Mouse (Mus musculus) embryo, embryonic 11.5 days (tissue): Measurements from ENCODE around the gene Cdkn2c.
A peak's percentile ranks its signal among the peaks of the same experiment; 100 is the strongest.
"Not testable (repeated sequence)": the region's sequence is repeated elsewhere in the genome, so short reads cannot be mapped to it uniquely, and the experiment has no call there.

Experiments used
- DNase-seq: peaks from one replicate; pipeline ENCODE4 v3.0.0-alpha.2; 2012; ENCODE audit warnings: low read depth, low spot score

Cdkn2c gene

DNA sequence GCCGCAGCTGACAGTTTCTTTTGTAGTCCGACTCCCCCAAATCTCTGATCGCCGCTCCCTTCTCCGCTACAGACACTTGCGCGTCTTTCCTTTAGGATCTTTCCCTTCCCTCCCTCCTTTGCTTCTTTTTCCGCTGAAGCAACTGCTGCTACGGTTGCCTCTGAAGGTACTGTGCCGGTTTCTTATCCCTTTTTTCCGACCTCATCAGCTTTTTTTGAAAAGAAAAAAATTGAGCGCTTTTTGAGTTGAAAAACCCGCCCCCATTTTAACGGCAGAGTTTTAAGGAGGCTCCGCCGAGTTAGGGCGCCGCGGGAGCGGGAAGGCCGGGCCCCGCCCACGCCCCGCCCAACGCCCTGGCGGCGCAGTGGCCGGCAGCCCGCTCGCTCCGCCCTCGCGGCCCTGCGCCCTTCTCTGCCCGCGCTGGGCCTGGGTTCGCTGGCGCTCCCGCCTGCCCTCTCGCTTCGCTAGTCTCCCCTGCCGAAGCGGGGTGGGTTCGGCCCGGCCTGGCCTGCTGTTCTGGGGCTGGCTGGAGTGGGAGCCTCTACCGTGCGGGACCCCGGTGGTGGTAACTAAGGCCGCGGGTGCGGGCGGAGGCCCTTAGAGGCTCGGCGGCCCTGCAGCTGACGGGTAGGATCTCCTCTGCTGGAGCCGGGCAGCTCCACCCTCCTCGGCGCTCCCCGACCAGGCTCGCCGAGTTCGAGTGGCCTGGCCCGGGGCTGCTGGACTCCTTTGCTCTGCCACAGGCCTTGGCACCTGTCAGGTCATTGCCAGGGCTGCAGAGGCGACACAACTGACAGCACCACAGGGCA is at the start of gene Cdkn2c:
Gene Cdkn2c, minus strand, starts transcription at position 729 of the 809 bp plus-strand sequence.
- peak; percentile 75 for DNase-seq

GRCm38 (mm10) chr4:109705349-109705748 is 38.4 kb upstream of the Cdkn2c start:
- DNase-seq: no peak

DNA sequence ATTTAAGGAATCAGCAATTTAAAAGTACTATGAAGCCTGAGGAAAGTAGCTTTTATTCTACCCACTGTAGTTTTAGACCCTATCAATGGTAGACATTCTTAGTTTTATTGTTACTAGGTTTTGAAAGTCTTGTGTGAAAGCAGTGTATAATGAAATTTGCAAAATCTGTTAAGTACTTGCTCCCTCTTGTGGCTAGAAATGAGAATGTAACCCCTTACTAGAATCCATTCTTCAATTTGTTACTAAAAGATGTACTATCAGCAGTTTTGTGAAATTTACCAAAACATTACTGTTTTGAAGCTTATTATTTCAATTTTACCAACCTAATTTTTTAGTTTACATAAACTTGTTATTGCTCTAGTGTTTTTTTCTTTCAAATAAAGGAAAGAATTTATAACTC is 36.6 kb upstream of the Cdkn2c start:
- DNase-seq: peak; percentile 20

- not testable (repeated sequence) for DNase-seq
These were observed 33.7 kb upstream of the Cdkn2c start for GRCm38 (mm10) chr4:109700727-109701126.

DNA sequence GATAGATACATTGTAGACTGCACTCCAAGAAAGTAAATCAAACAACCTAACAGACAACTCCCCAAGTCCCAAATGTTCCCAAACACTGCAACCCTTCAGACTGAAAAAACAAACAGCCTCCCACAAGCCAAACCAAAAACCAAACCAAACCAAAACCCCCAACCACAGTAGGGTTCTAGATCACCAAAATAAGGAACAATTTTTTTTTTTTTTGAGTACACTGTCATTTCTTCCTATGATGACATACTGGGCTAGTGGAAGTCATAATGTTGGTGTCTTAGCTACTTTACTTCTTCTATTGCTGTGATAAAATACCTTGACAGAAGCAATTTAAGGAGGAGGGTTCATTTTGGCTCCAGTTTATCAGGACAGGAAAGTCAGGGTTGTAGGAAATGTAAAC is 25.7 kb upstream of the Cdkn2c start:
- DNase-seq: no peak

- DNase-seq: no peak
These were observed 16.6 kb upstream of the Cdkn2c start for GRCm38 (mm10) chr4:109683561-109683960.

DNA sequence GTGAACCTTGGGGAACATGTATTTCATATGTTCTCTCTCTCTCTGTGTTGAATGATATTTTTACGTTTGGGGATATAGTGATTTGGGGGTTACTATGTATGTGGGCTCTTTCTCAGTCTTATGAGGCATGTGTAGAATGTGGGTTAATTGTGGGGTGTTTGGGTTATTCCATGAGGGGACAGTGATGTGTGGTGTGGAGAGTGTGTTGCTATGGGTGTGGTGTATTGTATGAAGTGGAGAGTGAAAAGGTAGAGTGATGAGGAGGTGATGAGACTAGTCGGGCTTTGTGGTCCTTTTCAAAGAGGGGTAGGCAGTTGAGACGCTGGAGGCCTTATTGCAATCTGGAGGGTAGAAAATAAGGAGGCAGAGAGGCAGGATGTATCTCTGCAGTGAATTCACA is 10.2 kb upstream of the Cdkn2c start:
- no peak for DNase-seq

DNA sequence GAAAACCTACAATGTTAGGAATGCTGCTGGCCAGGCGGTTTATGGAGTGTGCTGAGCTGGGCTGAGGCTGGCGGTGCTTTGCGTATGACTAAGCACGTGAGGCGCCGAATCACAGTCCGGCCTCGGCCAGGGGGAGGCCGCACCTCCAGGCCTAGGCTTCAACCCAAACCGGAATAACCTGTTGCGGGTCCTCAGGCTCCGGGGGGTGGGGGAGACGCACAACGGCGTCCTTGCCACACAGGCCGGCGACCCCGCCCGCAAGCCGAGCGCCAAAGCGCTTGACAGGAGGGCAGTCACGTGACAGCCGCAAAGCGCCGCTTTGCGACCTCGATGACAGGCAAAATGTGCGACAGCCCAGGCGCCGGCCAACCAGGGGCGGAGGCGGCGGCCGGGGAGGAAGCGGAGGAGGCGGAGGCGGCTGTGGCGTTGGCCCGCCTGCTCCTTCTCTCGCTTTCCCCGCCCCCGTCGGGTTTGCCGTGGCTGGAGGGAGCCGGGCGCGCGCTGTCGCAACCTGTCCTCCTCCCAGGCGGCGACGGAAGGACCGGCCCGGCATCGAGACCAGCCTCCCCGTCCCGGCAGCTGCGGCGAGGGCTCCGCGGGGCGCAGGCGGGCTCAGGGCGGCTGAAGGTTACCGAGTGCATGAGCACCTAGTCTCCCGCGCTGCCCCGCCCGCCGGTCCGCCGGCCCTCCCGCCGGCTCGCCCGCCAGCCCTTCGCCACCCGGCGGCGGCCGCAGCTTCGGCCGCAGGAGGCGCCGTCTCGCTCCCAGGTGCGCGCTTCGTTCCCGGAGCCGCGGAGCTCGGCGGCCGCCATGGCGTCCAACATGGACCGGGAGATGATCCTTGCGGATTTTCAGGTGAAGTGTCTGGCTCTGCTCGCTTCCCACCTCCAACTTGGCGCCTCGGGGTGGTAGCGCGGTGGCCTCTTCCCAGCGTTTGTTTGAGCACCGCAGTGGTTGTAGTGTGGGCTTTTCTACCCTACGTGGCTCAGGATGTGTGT is 9.5 kb upstream of the Cdkn2c start, which contains the start of gene Faf1:
Gene Faf1, plus strand, starts transcription at position 371 of the 998 bp plus-strand sequence.
- peak; percentile 94 for DNase-seq

DNA sequence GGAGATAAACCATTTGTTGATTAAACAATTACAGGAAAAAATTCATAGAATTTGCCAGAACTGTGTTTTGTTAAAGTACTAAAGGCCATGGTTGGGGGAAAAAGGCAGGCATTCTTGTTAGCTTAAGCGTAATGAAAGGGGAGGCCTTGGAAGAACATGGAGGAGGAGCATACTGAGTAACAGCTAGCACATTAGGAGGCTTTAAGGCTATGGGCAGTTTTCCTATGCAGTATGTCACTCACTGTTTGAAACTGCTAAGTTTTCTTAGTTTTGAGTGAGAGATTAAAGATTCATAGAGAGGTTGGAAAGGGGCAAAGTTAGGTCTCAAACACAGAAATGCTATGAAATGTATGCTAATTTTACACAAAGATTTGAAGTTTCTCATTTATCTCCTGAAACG is 7.1 kb upstream of the Cdkn2c start:
- no peak for DNase-seq

DNA sequence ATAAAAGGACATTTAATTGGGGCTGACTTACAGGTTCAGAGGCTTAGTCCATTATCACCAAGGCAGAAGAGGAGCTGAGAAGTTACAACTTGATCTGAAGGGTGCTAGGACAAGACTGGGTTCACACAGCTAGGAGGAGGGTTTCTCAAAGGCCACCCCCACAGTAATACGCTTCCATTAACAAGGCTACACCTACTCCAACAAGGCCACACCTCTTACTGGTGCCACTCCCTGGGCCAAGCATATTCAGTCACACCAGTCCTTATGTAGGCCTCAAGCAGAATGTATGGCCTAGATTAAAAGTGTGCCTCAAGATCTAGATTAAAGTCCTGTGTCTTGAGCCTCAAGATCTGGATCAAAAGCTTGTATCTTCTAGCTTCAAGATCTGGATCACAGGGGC is 5.0 kb upstream of the Cdkn2c start:
- DNase-seq: no peak

GRCm38 (mm10) chr4:109670213-109670612 is 3.2 kb upstream of the Cdkn2c start:
- DNase-seq: no peak

DNA sequence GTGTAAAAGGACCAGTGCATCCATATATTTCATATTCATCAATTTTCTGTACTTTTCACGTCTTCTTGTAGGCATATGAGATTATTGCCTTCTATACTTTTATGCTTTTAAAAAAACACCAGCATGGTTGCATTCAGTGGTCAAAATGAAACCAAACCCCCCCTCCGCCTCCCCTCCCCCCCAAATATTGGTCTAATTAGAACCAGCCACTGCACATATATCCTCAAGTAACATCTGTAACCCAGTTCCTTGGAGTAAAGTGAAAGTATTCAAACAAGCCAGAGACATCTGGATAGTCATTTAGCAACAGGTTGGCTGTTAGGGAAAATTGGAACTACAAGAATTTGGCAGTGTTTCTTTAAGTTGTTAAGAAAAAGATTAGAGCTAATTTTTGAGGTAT is 529 bp upstream of the Cdkn2c start:
- no peak for DNase-seq

DNA sequence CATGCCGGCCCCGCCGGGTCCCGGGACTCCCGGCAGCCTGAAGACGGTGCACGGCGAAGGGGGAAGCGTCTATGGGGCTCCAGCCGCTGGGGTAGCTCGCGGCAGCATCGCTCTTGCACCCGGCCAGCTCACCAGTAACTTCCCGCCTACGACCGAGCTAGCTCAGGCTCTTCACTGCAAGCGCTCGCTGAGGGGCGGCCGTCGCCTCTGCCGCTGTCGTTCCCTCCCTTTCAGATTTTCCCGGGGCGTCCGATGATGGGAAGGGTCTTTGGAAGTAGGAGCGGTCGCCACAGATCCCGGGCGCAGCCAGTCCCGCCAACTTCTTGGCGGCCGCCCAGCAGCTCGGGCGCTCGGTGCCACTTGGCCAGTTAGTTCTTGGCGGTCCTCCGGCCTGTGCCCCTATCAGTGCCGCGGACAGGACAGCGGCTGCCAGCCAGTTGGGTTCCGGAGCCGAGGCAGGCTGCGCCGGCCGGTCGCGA is 968 bp downstream of the Cdkn2c start:
- no peak for DNase-seq

GRCm38 (mm10) chr4:109665101-109665981 is 1.6 kb downstream of the Cdkn2c start:
- DNase-seq: no peak

DNA sequence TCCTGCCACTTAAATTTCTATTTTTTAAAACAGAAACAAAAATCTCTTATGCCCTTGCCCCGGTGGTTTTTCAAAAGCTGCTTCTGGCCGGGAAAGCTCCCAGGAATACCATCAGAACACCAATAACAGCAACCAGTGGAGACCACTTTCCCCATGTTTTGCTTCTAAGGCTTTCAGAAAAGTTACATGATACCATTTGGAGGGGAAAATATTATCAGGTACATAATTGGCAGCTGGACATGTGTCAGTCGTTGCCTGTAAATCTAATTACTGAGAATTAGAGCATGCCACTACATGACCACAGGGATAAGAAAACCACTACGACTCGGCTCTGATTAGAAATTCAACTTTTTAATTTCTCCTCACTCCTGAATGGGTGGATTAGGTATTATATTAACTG is 2.9 kb downstream of the Cdkn2c start:
- no peak for DNase-seq

- no peak for DNase-seq
These were observed 4.7 kb downstream of the Cdkn2c start for GRCm38 (mm10) chr4:109662271-109662670.

DNA sequence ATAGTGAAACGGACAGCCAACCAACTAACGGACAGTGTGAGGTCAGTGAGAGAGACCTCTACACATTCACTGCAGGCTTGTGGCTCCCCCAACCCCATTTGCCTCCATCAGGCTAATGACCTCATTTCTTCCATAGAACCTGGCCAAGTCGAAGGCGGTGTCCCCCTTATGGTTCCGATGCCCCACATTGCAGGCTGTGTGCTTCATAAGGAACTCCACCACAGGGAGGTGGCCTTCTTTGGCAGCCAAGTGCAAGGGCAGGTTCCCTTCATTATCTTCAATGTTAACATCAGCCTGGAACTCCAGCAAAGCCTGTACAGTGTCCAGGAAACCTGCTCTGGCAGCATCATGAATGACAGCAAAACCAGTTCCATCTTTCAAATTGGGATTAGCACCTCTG is 5.8 kb downstream of the Cdkn2c start:
- no peak for DNase-seq

GRCm38 (mm10) chr4:109660568-109660967 is 6.4 kb downstream of the Cdkn2c start:
- no peak for DNase-seq

DNA sequence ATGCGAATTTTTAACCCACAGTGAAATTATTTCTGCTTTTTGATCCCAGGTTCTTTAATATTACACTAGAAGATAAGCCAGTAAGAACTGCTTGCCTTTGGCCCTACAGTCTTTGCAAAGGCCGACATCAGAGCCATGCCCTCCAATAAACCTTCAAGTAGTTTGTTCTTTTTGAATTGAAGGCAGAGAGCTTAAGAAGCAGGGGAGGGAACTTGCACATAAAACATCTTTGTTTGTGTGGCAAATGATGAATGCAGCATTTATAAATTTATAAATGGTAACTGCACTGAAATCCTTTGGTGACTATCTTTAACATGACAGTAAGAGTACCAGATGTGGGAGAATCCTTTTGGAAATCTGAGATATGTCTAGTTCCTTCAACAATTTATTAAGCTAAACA is 7.4 kb downstream of the Cdkn2c start:
- no peak for DNase-seq

- no peak for DNase-seq
These were observed 8.2 kb downstream of the Cdkn2c start for GRCm38 (mm10) chr4:109658826-109659225.

DNA sequence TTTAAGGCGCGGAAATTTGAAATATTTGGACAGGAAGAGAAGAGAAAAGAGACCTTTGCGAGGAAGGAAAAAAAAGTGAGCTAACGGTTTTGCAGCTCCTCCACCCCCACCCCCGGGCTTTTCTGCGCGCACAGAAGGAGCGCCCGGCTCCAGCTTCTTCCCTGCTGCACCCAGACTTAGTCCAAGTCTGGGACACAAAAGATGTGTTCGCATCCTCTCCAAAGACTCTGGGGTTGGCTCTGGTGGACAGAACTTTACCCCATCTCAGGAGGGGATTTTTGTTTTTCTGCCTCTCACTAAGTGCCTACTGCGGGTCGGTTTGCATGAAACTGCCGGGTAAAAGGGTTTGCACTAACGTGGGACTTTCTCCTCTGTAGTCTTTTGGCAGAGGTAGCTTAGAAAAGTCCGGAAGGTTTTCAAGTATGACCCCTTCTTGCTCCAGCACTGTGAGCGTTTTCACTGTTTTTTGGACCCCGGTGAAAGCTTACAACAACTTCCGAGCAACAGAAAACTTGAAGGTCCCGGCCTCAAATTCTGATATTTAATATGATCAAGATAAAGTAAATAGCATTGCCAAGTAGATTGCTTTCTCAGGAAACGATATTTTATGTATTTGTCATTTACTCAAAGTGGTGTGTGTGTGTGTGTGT is 9.0 kb downstream of the Cdkn2c start:
- DNase-seq: no peak
